Mouse (Mus musculus): ENCODE results near the gene Arih2.

DNA sequence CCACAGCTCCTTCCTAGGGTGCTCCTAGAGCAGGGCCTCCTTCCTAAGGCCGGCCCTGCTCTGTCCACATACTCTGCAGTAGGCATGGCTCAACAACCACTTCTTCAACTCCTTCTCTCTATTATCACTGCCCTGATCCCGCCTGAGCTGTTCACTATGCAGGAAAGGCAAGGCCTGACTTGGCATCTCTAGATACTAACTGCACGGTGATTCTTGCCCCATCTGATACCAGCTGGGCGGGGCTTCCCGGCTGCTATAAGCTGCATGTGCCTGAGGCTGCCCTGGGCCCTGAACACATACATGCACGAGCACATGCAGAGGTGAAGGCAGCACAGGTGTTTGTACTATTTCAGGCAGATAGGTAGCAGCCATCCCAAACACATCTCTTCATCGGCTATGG, 85.1 kb downstream of the Arih2 start:
- TF ChIP-seq CTCF (IDR thresholded peaks at IDR 0.05; ENCODE audit: low read depth, low read length): no peak
- no peak for TF ChIP-seq POLR2AphosphoS5 (IDR thresholded peaks at IDR 0.05; ENCODE audit: insufficient replicate concordance, low read depth, low read length)
- no peak for TF ChIP-seq GATA1 (IDR thresholded peaks at IDR 0.05; ENCODE audit: borderline replicate concordance, low read length)
